8 mouse cellular contexts compared by ENCODE assay signal in genomic region chr7:16175542-16175931, GRCm38 (mm10). TPM values are rescaled to one million over a fixed set of nuclear protein-coding genes. Genes with fewer than 3 reads are reported as not detected.
A peak's percentile ranks its signal among the peaks of the same experiment; 100 is the strongest.
DNase-seq lines count a peak whose midpoint lies in the region; ATAC-seq and TF ChIP-seq lines count a peak whose summit lies in the region.

No protein-coding gene starts in this region.

- H3K4me1 ChIP-seq in kidney, adult 2 months (ENCODE audit: control insufficient read depth, insufficient read depth, low read length): no peaks in the 10 kb centered on the region
- peaks cover 10% of the 10 kb centered on the region for H3K4me1 ChIP-seq in bone marrow macrophage, adult 2 months (ENCODE audit: control insufficient read depth, insufficient read depth, low read length)
- H3K4me1 ChIP-seq in hindbrain, postnatal 0 days (ENCODE audit: insufficient read depth, low read length): peaks cover 6% of the 10 kb centered on the region

- peak; percentile 27 for ATAC-seq in hindbrain, postnatal 0 days

- no peaks in the 10 kb centered on the region for H3K9me3 ChIP-seq in hindbrain, postnatal 0 days (ENCODE audit: low read length)

- WGBS in kidney, adult 2 months: under 1% methylated on average over 10 of the region's 10 CpGs
- under 1% methylated on average over 10 of the region's 10 CpGs for WGBS in hindbrain, postnatal 0 days

- peak overlapping the region; percentile 71 for H3K4me2 ChIP-seq in hindbrain, postnatal 0 days (ENCODE audit: low read depth, low read length)

- TF ChIP-seq POLR2A in kidney, adult 2 months (IDR thresholded peaks at IDR 0.05; ENCODE audit: low read depth, low read length): no peak
- no peak for TF ChIP-seq POLR2A in bone marrow macrophage, adult 2 months (IDR thresholded peaks at IDR 0.05; ENCODE audit: borderline replicate concordance, low read depth, low read length)

- H3K36me3 ChIP-seq in kidney, adult 2 months (ENCODE audit: control insufficient read depth, insufficient read depth, low read length): no peaks in the 10 kb centered on the region
- peaks cover 7% of the 10 kb centered on the region; the same call in 1 of the 2 replicates for H3K36me3 ChIP-seq in hindbrain, postnatal 0 days (ENCODE audit: insufficient read depth, low read length)

- no peak overlapping the region for H3K27ac ChIP-seq in kidney, adult 2 months (ENCODE audit: insufficient read depth, low read depth, low read length)
- no peak overlapping the region for H3K27ac ChIP-seq in bone marrow macrophage, adult 2 months (ENCODE audit: insufficient read depth, low read depth, low read length)
- peak overlapping the region; percentile 72 for H3K27ac ChIP-seq in hindbrain, postnatal 0 days

- DNase-seq in kidney, adult 2 months: no peak
- DNase-seq in kidney, postnatal 10 days: no peak
- DNase-seq in hindbrain, postnatal 0 days (ENCODE audit: low spot score): no peak
- peak; percentile 25 for DNase-seq in neural tube, embryonic 10.5 days (ENCODE audit: extremely low spot score, low spot score)
- no peak for DNase-seq in ovary, adult 18-20 months (ENCODE audit: low spot score)
- DNase-seq in urinary bladder, postnatal 25 days (ENCODE audit: low spot score): no peak
- DNase-seq in layer of hippocampus, adult 18-20 months (ENCODE audit: low spot score in 2 of 2): no peak

- H3K4me3 ChIP-seq in kidney, adult 2 months (ENCODE audit: insufficient read depth, low read depth, low read length): peak overlapping the region; percentile 51
- peak overlapping the region; percentile 78 for H3K4me3 ChIP-seq in bone marrow macrophage, adult 2 months (ENCODE audit: insufficient read depth, low read length)
- H3K4me3 ChIP-seq in hindbrain, postnatal 0 days (ENCODE audit: low read length): peak overlapping the region; percentile 79

- peak overlapping the region; percentile 78 for H3K9ac ChIP-seq in hindbrain, postnatal 0 days (replicated peaks; ENCODE audit: low read length)

- TF ChIP-seq CTCF in kidney, adult 2 months (conservative IDR thresholded peaks at IDR 0.05; ENCODE audit: insufficient read depth, insufficient read length, low read depth, low read length): no peak
- no peak for TF ChIP-seq CTCF in bone marrow macrophage, adult 2 months (IDR thresholded peaks at IDR 0.05; ENCODE audit: low read depth, low read length)
- TF ChIP-seq CTCF in hindbrain, postnatal 0 days (IDR thresholded peaks at IDR 0.05; ENCODE audit: low read depth): no peak

- H3K27me3 ChIP-seq in kidney, adult 2 months (replicated peaks; ENCODE audit: control insufficient read depth, insufficient read depth, low read length): no peaks in the 10 kb centered on the region
- H3K27me3 ChIP-seq in hindbrain, postnatal 0 days (ENCODE audit: insufficient read depth, low read length): no peaks in the 10 kb centered on the region

RNA-seq across cellular contexts. Expression of gene Meis3, which starts 0.6 kb away (rescaled TPM):
- polyA plus RNA-seq in kidney, adult 2 months (2012; rRNA removed): 3.8 and 6.6 TPM in 2 replicates
- polyA plus RNA-seq in bone marrow macrophage, adult 2 months (2012; ENCODE audit: insufficient read depth, insufficient read length, missing spikeins): 16.1 and 20.3 TPM in 2 replicates
- 76.6 and 81.3 TPM in 2 replicates for total RNA-seq in hindbrain, postnatal 0 days (2014; rRNA removed)
- 77.5 and 84.6 TPM in 2 replicates for polyA plus RNA-seq in hindbrain, postnatal 0 days (2015; fragmentation: Nextera tagmentation; extraction: Ambion mirVana)
- 10 to 100 TPM; 33.7 to 38.2 TPM for total RNA-seq in layer of hippocampus, adult 18-20 months (2021)

RNA-seq across cellular contexts. Expression of gene Slc8a2, which starts 45.9 kb away (rescaled TPM):
- 0.33 and 0.38 TPM in 2 replicates for polyA plus RNA-seq in kidney, adult 2 months (2012; rRNA removed)
- not detected in 2 replicates for polyA plus RNA-seq in bone marrow macrophage, adult 2 months (2012; ENCODE audit: insufficient read depth, insufficient read length, missing spikeins)
- 78.6 and 79.4 TPM in 2 replicates for total RNA-seq in hindbrain, postnatal 0 days (2014; rRNA removed)
- 1.2 TPM in 2 replicates for polyA plus RNA-seq in hindbrain, postnatal 0 days (2015; fragmentation: Nextera tagmentation; extraction: Ambion mirVana)
- 100 to 1,000 TPM; 277 to 290 TPM for total RNA-seq in layer of hippocampus, adult 18-20 months (2021)

RNA-seq across cellular contexts. Expression of gene Dhx34, which starts 46.3 kb away (rescaled TPM):
- polyA plus RNA-seq in kidney, adult 2 months (2012; rRNA removed): 22.7 and 28.9 TPM in 2 replicates
- polyA plus RNA-seq in bone marrow macrophage, adult 2 months (2012; ENCODE audit: insufficient read depth, insufficient read length, missing spikeins): 21.3 and 23.1 TPM in 2 replicates
- total RNA-seq in hindbrain, postnatal 0 days (2014; rRNA removed): 21.1 and 25.0 TPM in 2 replicates
- polyA plus RNA-seq in hindbrain, postnatal 0 days (2015; fragmentation: Nextera tagmentation; extraction: Ambion mirVana): 9.1 and 9.4 TPM in 2 replicates
- total RNA-seq in layer of hippocampus, adult 18-20 months (2021): 10 to 100 TPM; 10.7 to 12.5 TPM

RNA-seq across cellular contexts. Expression of gene Kptn, which starts 55.8 kb away (rescaled TPM):
- polyA plus RNA-seq in kidney, adult 2 months (2012; rRNA removed): 28.7 and 32.5 TPM in 2 replicates
- polyA plus RNA-seq in bone marrow macrophage, adult 2 months (2012; ENCODE audit: insufficient read depth, insufficient read length, missing spikeins): 11.8 and 13.1 TPM in 2 replicates
- total RNA-seq in hindbrain, postnatal 0 days (2014; rRNA removed): 33.3 and 41.7 TPM in 2 replicates
- polyA plus RNA-seq in hindbrain, postnatal 0 days (2015; fragmentation: Nextera tagmentation; extraction: Ambion mirVana): 33.2 and 35.8 TPM in 2 replicates
- total RNA-seq in layer of hippocampus, adult 18-20 months (2021): 10 to 100 TPM; 34.2 to 34.3 TPM
